Mouse (Mus musculus) mouse trophoblast stem cell (cell line): Measurements from ENCODE around the gene Abce1.
"Not testable (repeated sequence)": the region's sequence is repeated elsewhere in the genome, so short reads cannot be mapped to it uniquely, and the experiment has no call there.

Experiments
- in situ Hi-C, 2 experiments: fragments of 300-500 bp; cut with MseI, MboI; formaldehyde crosslinking; loops; 2 replicates in 1 of 2; 3 replicates in 1 of 2; pipeline ENCODE4 v1.15.1; 2025

Abce1 gene

GRCm38 (mm10) chr8:79711064-79711961, at the start of gene Abce1, which contains the start of gene Anapc10:
Gene Abce1 (minus strand): TSS chr8:79711740.
Gene Anapc10 (plus strand): TSS chr8:79711820.
- in situ Hi-C loops: loop anchor here in 1 of 2 experiments (25.0 kb wide), 1 partner anchor 1001 kb away; no protein-coding TSS in a partner anchor

GRCm38 (mm10) chr8:79750305-79750704, 38.8 kb upstream of the Abce1 start:
- in situ Hi-C loops: no loop called here

- in situ Hi-C loops: no loop called here
Observed at GRCm38 (mm10) chr8:79748591-79748990, 37.1 kb upstream of the Abce1 start.

- in situ Hi-C loops: no loop called here
Observed at GRCm38 (mm10) chr8:79748171-79748570, 36.6 kb upstream of the Abce1 start.

GRCm38 (mm10) chr8:79734304-79734703, 22.8 kb upstream of the Abce1 start:
- in situ Hi-C loops: loop anchor here (10.0 kb wide), 2 partner anchors 750 to 960 kb away; no protein-coding TSS in a partner anchor

GRCm38 (mm10) chr8:79727900-79728299, 16.4 kb upstream of the Abce1 start:
- in situ Hi-C loops: no loop called here

- in situ Hi-C loops: loop anchor here in 1 of 2 experiments (25.0 kb wide), 1 partner anchor 988 kb away; no protein-coding TSS in a partner anchor
Observed at GRCm38 (mm10) chr8:79724589-79724988, 13.0 kb upstream of the Abce1 start.

GRCm38 (mm10) chr8:79723308-79723707, 11.8 kb upstream of the Abce1 start:
- in situ Hi-C loops: loop anchor here in 1 of 2 experiments (25.0 kb wide), 1 partner anchor 989 kb away; no protein-coding TSS in a partner anchor

- in situ Hi-C loops: loop anchor here in 1 of 2 experiments (25.0 kb wide), 1 partner anchor 991 kb away; no protein-coding TSS in a partner anchor
Observed at GRCm38 (mm10) chr8:79721537-79721936, 10.0 kb upstream of the Abce1 start.

GRCm38 (mm10) chr8:79712676-79713075, 1.1 kb upstream of the Abce1 start:
- in situ Hi-C loops: loop anchor here in 1 of 2 experiments (25.0 kb wide), 1 partner anchor 1000 kb away; no protein-coding TSS in a partner anchor

- in situ Hi-C loops: loop anchor here in 1 of 2 experiments (25.0 kb wide), 1 partner anchor 1006 kb away; no protein-coding TSS in a partner anchor
Observed at GRCm38 (mm10) chr8:79706687-79707086, 4.9 kb downstream of the Abce1 start.

GRCm38 (mm10) chr8:79692531-79692930, 19.0 kb downstream of the Abce1 start:
- in situ Hi-C loops: no loop called here

GRCm38 (mm10) chr8:79685927-79686326, 25.6 kb downstream of the Abce1 start:
- in situ Hi-C loops: not testable (repeated sequence)

GRCm38 (mm10) chr8:79680965-79681364, 30.6 kb downstream of the Abce1 start:
- in situ Hi-C loops: no loop called here

- in situ Hi-C loops: no loop called here
Observed at GRCm38 (mm10) chr8:79680555-79680954, 31.0 kb downstream of the Abce1 start.

- in situ Hi-C loops: not testable (repeated sequence)
Observed at GRCm38 (mm10) chr8:79680083-79680482, 31.5 kb downstream of the Abce1 start.

GRCm38 (mm10) chr8:79679005-79679404, 32.5 kb downstream of the Abce1 start:
- in situ Hi-C loops: no loop called here

GRCm38 (mm10) chr8:79676461-79676860, 35.1 kb downstream of the Abce1 start:
- in situ Hi-C loops: no loop called here

GRCm38 (mm10) chr8:79658715-79659114, 52.8 kb downstream of the Abce1 start:
- in situ Hi-C loops: not testable (repeated sequence)

- in situ Hi-C loops: loop anchor here in 1 of 2 experiments (5.0 kb wide), 1 partner anchor 44 kb away; no protein-coding TSS in a partner anchor
Observed at GRCm38 (mm10) chr8:79653736-79654135, 57.8 kb downstream of the Abce1 start.

- in situ Hi-C loops: loop anchor here in 1 of 2 experiments (5.0 kb wide), 1 partner anchor 47 kb away; no protein-coding TSS in a partner anchor
Observed at GRCm38 (mm10) chr8:79650158-79650814, 61.3 kb downstream of the Abce1 start.

GRCm38 (mm10) chr8:79649569-79649968, 62.0 kb downstream of the Abce1 start:
- in situ Hi-C loops: no loop called here
